Mouse (Mus musculus): ENCODE data around the gene Hells.

Gene Hells

GRCm38 (mm10) chr19:38930788-38931565 lies at the start of gene Hells:
Gene Hells, plus strand, starts transcription at chr19:38930915.
- DNase-seq (ENCODE audit: low spot score): peak; percentile 90

- DNase-seq (ENCODE audit: low spot score): no peak
Measured at GRCm38 (mm10) chr19:38901146-38902135, 29.3 kb upstream of the Hells start.

- DNase-seq (ENCODE audit: low spot score): no peak
Measured at GRCm38 (mm10) chr19:38902501-38902900, 28.2 kb upstream of the Hells start.

GRCm38 (mm10) chr19:38913786-38914185 lies 16.9 kb upstream of the Hells start:
- no peak for DNase-seq (ENCODE audit: low spot score)

- no peak for DNase-seq (ENCODE audit: low spot score)
Measured at GRCm38 (mm10) chr19:38914926-38915325, 15.8 kb upstream of the Hells start.

- no peak for DNase-seq (ENCODE audit: low spot score)
Measured at GRCm38 (mm10) chr19:38915677-38916076, 15.0 kb upstream of the Hells start.

- no peak for DNase-seq (ENCODE audit: low spot score)
Measured at GRCm38 (mm10) chr19:38928481-38929158, 2.1 kb upstream of the Hells start.

GRCm38 (mm10) chr19:38929471-38930251 lies 1.1 kb upstream of the Hells start:
- no peak for DNase-seq (ENCODE audit: low spot score)

GRCm38 (mm10) chr19:38930252-38930787 lies 395 bp upstream of the Hells start:
- DNase-seq (ENCODE audit: low spot score): peak; percentile 2

- DNase-seq (ENCODE audit: low spot score): no peak
Measured at GRCm38 (mm10) chr19:38931566-38931890, 813 bp downstream of the Hells start.

GRCm38 (mm10) chr19:38944590-38945307 lies 14.0 kb downstream of the Hells start:
- DNase-seq (ENCODE audit: low spot score): no peak

- DNase-seq (ENCODE audit: low spot score): no peak
Measured at GRCm38 (mm10) chr19:38970741-38971140, 40.0 kb downstream of the Hells start.

GRCm38 (mm10) chr19:38972581-38972980 lies 41.9 kb downstream of the Hells start:
- DNase-seq (ENCODE audit: low spot score): no peak

- DNase-seq (ENCODE audit: low spot score): peak; percentile 2
Measured at GRCm38 (mm10) chr19:38973666-38974065, 43.0 kb downstream of the Hells start.

- no peak for DNase-seq (ENCODE audit: low spot score)
Measured at GRCm38 (mm10) chr19:38976269-38976668, 45.6 kb downstream of the Hells start.

GRCm38 (mm10) chr19:38981966-38982365 lies 51.3 kb downstream of the Hells start:
- DNase-seq (ENCODE audit: low spot score): peak; percentile 28

GRCm38 (mm10) chr19:38998248-38998647 lies 67.5 kb downstream of the Hells start:
- DNase-seq (ENCODE audit: low spot score): no peak

GRCm38 (mm10) chr19:38998676-38999075 lies 68.0 kb downstream of the Hells start:
- DNase-seq (ENCODE audit: low spot score): no peak

- DNase-seq (ENCODE audit: low spot score): no peak
Measured at GRCm38 (mm10) chr19:39005132-39005531, 74.4 kb downstream of the Hells start.

- no peak for DNase-seq (ENCODE audit: low spot score)
Measured at GRCm38 (mm10) chr19:39006715-39007114, 76.0 kb downstream of the Hells start, which contains the start of gene Cyp2c55. Gene Cyp2c55, plus strand, starts transcription at chr19:39007019.
